8 mouse cellular contexts compared by ENCODE assay signal in the genomic region with DNA sequence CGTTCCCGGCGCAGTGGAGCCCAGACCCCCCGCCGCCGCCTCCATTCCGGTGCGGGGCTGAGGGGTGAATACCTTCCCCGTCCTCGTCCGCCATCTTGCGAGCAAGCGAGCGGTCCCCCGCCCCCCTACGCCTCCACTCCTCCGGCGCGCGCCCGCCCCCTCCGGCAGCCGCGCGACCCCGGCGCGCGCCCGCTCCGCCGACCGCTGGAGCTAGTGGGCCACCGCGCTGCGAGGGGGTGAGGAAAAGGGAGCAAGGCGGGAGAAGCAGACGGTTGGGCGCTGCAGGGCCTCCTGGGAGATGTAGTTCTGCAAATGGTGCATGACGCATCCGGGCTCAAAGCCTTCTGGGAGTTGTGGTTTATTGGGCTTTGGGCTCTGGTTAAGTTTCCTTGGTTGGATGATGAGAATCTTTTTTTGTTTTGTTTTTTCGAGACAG. TPM values are rescaled to one million over a fixed set of nuclear protein-coding genes. Genes with fewer than 3 reads are reported as not detected.
DNase-seq lines count a peak whose midpoint lies in the region; ATAC-seq and TF ChIP-seq lines count a peak whose summit lies in the region.

Snx27 (minus strand) TSS at position 261 of the 436 bp plus-strand sequence.

- in situ Hi-C loops in ES-E14 (cut with MboI; ENCODE audit: low sequenced_read_pairs in 2 of 2, unreplicated experiment in 2 of 2): no loop called here

- H3K27me3 ChIP-seq in forebrain, embryonic 16.5 days (replicated peaks; ENCODE audit: control insufficient read depth, insufficient read depth, low read length): no peaks in the 10 kb centered on the region
- H3K27me3 ChIP-seq in lung, embryonic 15.5 days: no peaks in the 10 kb centered on the region

- WGBS in forebrain, embryonic 16.5 days: under 1% methylated on average over 32 of the region's 42 CpGs
- 0% methylated on average over 22 of the region's 42 CpGs for WGBS in lung, embryonic 15.5 days

- peak within 1 kb of the TSS; percentile 87 for H3K9ac ChIP-seq in ES-E14 (ENCODE audit: insufficient read depth, low read depth, low read length, poor library complexity, severe bottlenecking)
- H3K9ac ChIP-seq in forebrain, embryonic 16.5 days (replicated peaks; ENCODE audit: low read depth, low read length): peak within 1 kb of the TSS; percentile 97
- H3K9ac ChIP-seq in lung, embryonic 15.5 days: peak within 1 kb of the TSS; percentile 85

- H3K9me3 ChIP-seq in ES-E14 (ENCODE audit: control insufficient read depth, insufficient read depth, low read depth, low read length): no peaks in the 10 kb centered on the region
- no peaks in the 10 kb centered on the region for H3K9me3 ChIP-seq in forebrain, embryonic 16.5 days (ENCODE audit: control insufficient read depth, low read length)
- H3K9me3 ChIP-seq in lung, embryonic 15.5 days: no peaks in the 10 kb centered on the region

- DNase-seq in ES-E14 (ENCODE audit: low read depth, low spot score): peak; percentile 88
- peak; percentile 92 for DNase-seq in cerebellum, adult 11-12 months
- DNase-seq in heart, postnatal 4 days: peak; percentile 93
- peak; percentile 89 to 92 for DNase-seq in layer of hippocampus, adult 8-10 months (ENCODE audit: low spot score in 2 of 2)
- peak; percentile 90 for DNase-seq in ovary, adult 18-20 months (ENCODE audit: low spot score)
- DNase-seq in thymus, postnatal 0 days (ENCODE audit: low spot score): peak; percentile 94

- ATAC-seq in forebrain, embryonic 16.5 days: peak; percentile 99
- peak; percentile 98 for ATAC-seq in lung, embryonic 15.5 days (ENCODE audit: borderline replicate concordance, extremely low read depth, low FRiP score, low TSS enrichment)

- H3K36me3 ChIP-seq in ES-E14 (ENCODE audit: control insufficient read depth, insufficient read depth, low read length, poor library complexity, severe bottlenecking): no peaks in the 10 kb centered on the region
- no peaks in the 10 kb centered on the region for H3K36me3 ChIP-seq in forebrain, embryonic 16.5 days (ENCODE audit: control insufficient read depth, insufficient read depth)
- H3K36me3 ChIP-seq in lung, embryonic 15.5 days: no peaks in the 10 kb centered on the region

- peak within 1 kb of the TSS; percentile 85 to 94 for H3K4me3 ChIP-seq in ES-E14 (ENCODE audit: insufficient read depth in 1 of 2, low read depth in 1 of 2, low read length in 2 of 2, poor library complexity in 1 of 2, severe bottlenecking in 1 of 2)
- peak within 1 kb of the TSS; percentile 78 for H3K4me3 ChIP-seq in forebrain, embryonic 16.5 days (replicated peaks; ENCODE audit: low read length)
- H3K4me3 ChIP-seq in lung, embryonic 15.5 days: peak within 1 kb of the TSS; percentile 83

- 0 out of 2 replicates have a peak within 1 kb of the TSS, but pooled peaks have one; percentile 11 for H3K27ac ChIP-seq in ES-E14 (ENCODE audit: insufficient read depth, low read depth, low read length, poor library complexity, severe bottlenecking)
- peak within 1 kb of the TSS; percentile 93 for H3K27ac ChIP-seq in forebrain, embryonic 16.5 days (ENCODE audit: low read length)
- peak within 1 kb of the TSS; percentile 79 for H3K27ac ChIP-seq in lung, embryonic 15.5 days

- peaks cover 1 to 3% of the 10 kb centered on the region in 2 experiments; a peak in 2 of 4 replicates for H3K4me1 ChIP-seq in ES-E14 (ENCODE audit: control insufficient read depth in 2 of 2, insufficient read depth in 2 of 2, low read length in 2 of 2, poor library complexity in 1 of 2)
- H3K4me1 ChIP-seq in forebrain, embryonic 16.5 days (replicated peaks; ENCODE audit: control insufficient read depth, insufficient read depth, low read length): peaks cover 25% of the 10 kb centered on the region
- H3K4me1 ChIP-seq in lung, embryonic 15.5 days: peaks cover 23% of the 10 kb centered on the region

- H3K4me2 ChIP-seq in forebrain, embryonic 16.5 days (ENCODE audit: low read length): peak within 1 kb of the TSS; percentile 76
- peak within 1 kb of the TSS; percentile 75 for H3K4me2 ChIP-seq in lung, embryonic 15.5 days

TF ChIP-seq in ES-E14, 5 proteins besides CTCF, POLR2A, EP300 and RAD21:
- TF ChIP-seq ZNF384 (IDR thresholded peaks at IDR 0.05; ENCODE audit: low read depth, low read length) (no peak), HCFC1 (IDR thresholded peaks at IDR 0.05; ENCODE audit: borderline replicate concordance, insufficient read depth, low read length) (peak; percentile 100)

RNA-seq across cellular contexts. Expression of gene Snx27, which starts in this region (rescaled TPM):
- 29.1 and 33.1 TPM in 2 replicates for total RNA-seq in ES-E14 (2012; rRNA removed)
- polyA plus RNA-seq in forebrain, embryonic 16.5 days (2015; fragmentation: Nextera tagmentation; extraction: Ambion mirVana): 85.2 and 92.5 TPM in 2 replicates
- 10 to 100 TPM; 31.8 to 31.9 TPM for total RNA-seq in heart, postnatal 4 days (2021)
- 100 to 1,000 TPM in 2 of 4 experiments, 10 to 100 TPM in 2; 93.8 to 123 (median 108) TPM for total RNA-seq in layer of hippocampus, adult 8-10 months (2022)
- polyA plus RNA-seq in lung, embryonic 15.5 days (2015; fragmentation: Nextera tagmentation; extraction: Ambion mirVana): 46.5 and 48.5 TPM in 2 replicates
- polyA plus RNA-seq in thymus, postnatal 0 days (2015; fragmentation: Nextera tagmentation; extraction: Ambion mirVana): 33.5 and 39.3 TPM in 2 replicates

Comparison
In these comparisons a context has a peak if more than half of its experiments do, and no peak if none do; other contexts are left out.
1. Peak in every context shown above with its lines: DNase-seq, ATAC-seq, H3K4me3 ChIP-seq and H3K27ac ChIP-seq.
2. H3K27ac ChIP-seq: peak in every context shown above with its lines; median percentile 93 in forebrain, embryonic 16.5 days; 79 in lung, embryonic 15.5 days; 11 in ES-E14.